Mouse (Mus musculus) lung, embryonic 15.5 days (tissue): ENCODE data around the gene Nin. TPM values are rescaled to one million over a fixed set of nuclear protein-coding genes. Genes with fewer than 3 reads are reported as not detected.

Experiments
- ATAC-seq: fragments of 200-750 bp; cut with Nextera tagmentation; 2 replicates; pipeline ENCODE4 v1.8.0; 2017; ENCODE audit warnings: moderate number of reproducible peaks, borderline replicate concordance; ENCODE audit not compliant: low FRiP score, low TSS enrichment; ENCODE audit errors: extremely low read depth
- H3K27ac ChIP-seq: fragments of 300-500 bp; sonication (generic); 2 replicates; pipeline ENCODE4 v1.5.1; 2015; ENCODE audit warnings: moderate library complexity, mild to moderate bottlenecking, inconsistent platforms
- H3K27me3 ChIP-seq: fragments of 300-500 bp; sonication (generic); 2 replicates; pipeline ENCODE4 v1.6.1; 2015; ENCODE audit warnings: inconsistent platforms
- H3K36me3 ChIP-seq: fragments of 300-500 bp; sonication (generic); 2 replicates; pipeline ENCODE4 v1.6.1; 2015; ENCODE audit warnings: inconsistent platforms
- H3K4me1 ChIP-seq: fragments of 300-500 bp; sonication (generic); 2 replicates; pipeline ENCODE4 v1.6.1; 2015; ENCODE audit warnings: inconsistent platforms
- H3K4me2 ChIP-seq: fragments of 300-500 bp; sonication (generic); 2 replicates; pipeline ENCODE4 v1.6.1; 2015; ENCODE audit warnings: inconsistent platforms, mild to moderate bottlenecking, moderate library complexity
- H3K4me3 ChIP-seq: fragments of 300-500 bp; sonication (generic); 2 replicates; pipeline ENCODE4 v1.5.1; 2015; ENCODE audit warnings: mild to moderate bottlenecking, inconsistent platforms
- H3K9ac ChIP-seq: fragments of 300-500 bp; sonication (generic); 2 replicates; pipeline ENCODE4 v1.6.1; 2015; ENCODE audit warnings: inconsistent platforms
- H3K9me3 ChIP-seq: fragments of 300-500 bp; sonication (generic); 2 replicates; pipeline ENCODE4 v1.6.1; 2016; ENCODE audit warnings: inconsistent platforms
- WGBS: fragments of 180-500 bp; shearing (Covaris S2); methylation state at CpG from one replicate; pipeline ENCODE4 v1.1.7; 2015; 5-methylcytosine and 5-hydroxymethylcytosine counted together
- polyA plus RNA-seq: library from polyadenylated mRNA; unstranded; fragments of >200 nt; fragmentation: Nextera tagmentation; extraction: Ambion mirVana; gene quantifications from 2 replicates; pipeline ENCODE4 v1.2.1, GENCODE M21; 2015

Nin gene
- polyA plus RNA-seq, 1 experiment from 2014 or later = 14.6 TPM

- WGBS = 79% methylated on average over 10 of the region's 10 CpGs
- no peaks in the 10 kb centered on the region for H3K27me3 ChIP-seq
- no peaks in the 10 kb centered on the region for H3K9me3 ChIP-seq
- no peak for ATAC-seq
- no peaks in the 10 kb centered on the region for H3K36me3 ChIP-seq
- no peaks in the 10 kb centered on the region for H3K4me1 ChIP-seq
- no peak overlapping the region for H3K4me3 ChIP-seq
- H3K4me2 ChIP-seq = no peak overlapping the region
- H3K9ac ChIP-seq = no peak overlapping the region
- H3K27ac ChIP-seq = no peak overlapping the region
These were observed 5.3 kb upstream of the Nin start for GRCm38 (mm10) chr12:70118721-70119345.

DNA sequence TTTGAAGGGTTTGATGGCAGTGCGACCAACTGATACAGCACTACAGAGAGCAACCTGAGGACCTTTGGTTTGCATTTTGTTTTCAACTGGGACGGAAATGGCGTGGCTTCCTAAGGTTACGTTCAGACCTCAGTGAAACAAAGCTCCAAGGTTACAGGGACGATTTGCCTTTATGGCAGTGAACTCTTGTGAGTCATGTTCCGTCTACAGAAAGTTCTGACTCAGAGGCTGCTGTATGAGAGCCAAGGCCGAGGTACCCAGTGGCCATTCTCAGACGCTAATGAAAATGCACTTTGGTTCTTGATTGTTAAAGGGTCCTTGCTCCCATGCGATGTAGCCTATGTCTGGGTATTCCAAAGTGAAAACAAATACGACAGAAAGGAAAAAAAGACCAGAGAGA is 3.6 kb upstream of the Nin start:
- ATAC-seq = no peak
- H3K36me3 ChIP-seq = no peaks in the 10 kb centered on the region
- H3K9ac ChIP-seq = no peak overlapping the region
- no peak overlapping the region for H3K27ac ChIP-seq
- H3K4me3 ChIP-seq = no peak overlapping the region
- H3K4me1 ChIP-seq = peaks cover 3% of the 10 kb centered on the region; the same call in 1 of the 2 replicates
- no peaks in the 10 kb centered on the region for H3K9me3 ChIP-seq
- no peaks in the 10 kb centered on the region for H3K27me3 ChIP-seq
- WGBS = 79% methylated on average over 10 of the region's 10 CpGs
- H3K4me2 ChIP-seq = no peak overlapping the region

- peak overlapping the region; percentile 72 for H3K4me3 ChIP-seq
- no peaks in the 10 kb centered on the region for H3K9me3 ChIP-seq
- 4% methylated on average over 15 of the region's 16 CpGs for WGBS
- no peak for ATAC-seq
- no peaks in the 10 kb centered on the region for H3K36me3 ChIP-seq
- H3K27ac ChIP-seq = peak overlapping the region; percentile 92
- H3K4me2 ChIP-seq = peak overlapping the region; percentile 95
- peak overlapping the region; percentile 84 for H3K9ac ChIP-seq
- peaks cover 26% of the 10 kb centered on the region for H3K4me1 ChIP-seq
- H3K27me3 ChIP-seq = no peaks in the 10 kb centered on the region
These were observed 1.5 kb downstream of the Nin start for GRCm38 (mm10) chr12:70112090-70112383.

- no peaks in the 10 kb centered on the region for H3K27me3 ChIP-seq
- ATAC-seq = peak; percentile 92
These were observed 2.0 kb downstream of the Nin start for GRCm38 (mm10) chr12:70111367-70112089.

GRCm38 (mm10) chr12:70111117-70111366 is 2.5 kb downstream of the Nin start:
- H3K9ac ChIP-seq = peak overlapping the region; percentile 84
- peaks cover 32% of the 10 kb centered on the region for H3K4me1 ChIP-seq
- no peaks in the 10 kb centered on the region for H3K9me3 ChIP-seq
- no peak; the same call in 1 of the 2 replicates for ATAC-seq
- H3K36me3 ChIP-seq = no peaks in the 10 kb centered on the region
- H3K4me3 ChIP-seq = peak overlapping the region; percentile 72
- peak overlapping the region; percentile 95 for H3K4me2 ChIP-seq
- no peaks in the 10 kb centered on the region for H3K27me3 ChIP-seq
- 0% methylated on average over 14 of the region's 16 CpGs for WGBS
- H3K27ac ChIP-seq = peak overlapping the region; percentile 92

More at GRCm38 (mm10) chr12:70111367-70112089, 2.0 kb downstream of the Nin start:
- Histone ChIP-seq H3K36me3 (no peaks in the 10 kb centered on the region), H3K27ac (peak overlapping the region; percentile 92), H3K9me3 (no peaks in the 10 kb centered on the region), H3K4me3 (peak overlapping the region; percentile 72), H3K9ac (peak overlapping the region; percentile 84), H3K4me1 (peaks cover 29% of the 10 kb centered on the region), H3K4me2 (peak overlapping the region; percentile 95)
- under 1% methylated on average over 88 of the region's 101 CpGs for WGBS

DNA sequence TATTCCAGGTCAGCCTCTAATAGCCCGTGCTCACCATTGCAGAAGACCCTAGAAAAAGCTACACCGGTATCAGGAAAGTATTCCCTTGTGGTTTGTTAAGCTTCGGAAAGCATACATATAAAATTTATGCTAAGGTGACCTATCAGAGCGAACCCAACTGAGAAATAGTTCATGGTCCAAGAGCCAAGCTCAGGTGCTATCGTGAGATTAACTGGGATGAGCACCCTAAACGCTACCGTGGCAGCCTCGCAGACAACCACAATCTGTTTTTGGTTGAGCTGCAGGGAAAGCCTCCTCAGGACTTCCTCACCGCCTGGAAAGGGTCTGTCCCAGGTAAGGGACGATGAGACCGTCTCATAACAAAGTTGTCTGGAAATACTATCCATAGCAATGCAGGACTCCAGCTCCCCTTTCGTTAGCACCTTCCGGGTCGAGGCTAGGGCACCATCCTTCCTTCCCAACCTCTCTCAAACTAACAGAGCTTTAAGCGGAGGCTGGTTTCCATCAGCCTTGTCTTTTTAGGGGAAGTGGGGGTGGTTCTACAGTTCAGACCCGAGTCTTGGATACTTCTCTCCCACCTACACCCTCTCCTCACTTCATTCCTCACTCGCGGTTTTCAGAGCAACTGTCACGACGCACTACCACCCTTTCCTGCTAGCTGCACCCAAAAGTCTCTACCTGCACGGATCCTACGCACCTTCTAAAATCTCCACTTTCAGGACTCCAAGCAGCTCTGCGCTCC is 3.0 kb downstream of the Nin start:
- H3K4me2 ChIP-seq = peak overlapping the region; percentile 95
- H3K9me3 ChIP-seq = no peaks in the 10 kb centered on the region
- H3K27ac ChIP-seq = peak overlapping the region; percentile 92
- no peaks in the 10 kb centered on the region for H3K36me3 ChIP-seq
- H3K4me1 ChIP-seq = peaks cover 34% of the 10 kb centered on the region
- H3K9ac ChIP-seq = peak overlapping the region; percentile 84
- H3K27me3 ChIP-seq = no peaks in the 10 kb centered on the region
- 10% methylated on average over 23 of the region's 23 CpGs for WGBS
- ATAC-seq = no peak
- H3K4me3 ChIP-seq = peak overlapping the region; percentile 72

GRCm38 (mm10) chr12:70109921-70110320 is 3.6 kb downstream of the Nin start:
- Histone ChIP-seq H3K27me3 (no peaks in the 10 kb centered on the region), H3K9ac (no peak overlapping the region; the same call in 1 of the 2 replicates), H3K36me3 (no peaks in the 10 kb centered on the region), H3K9me3 (no peaks in the 10 kb centered on the region), H3K4me3 (peak overlapping the region; percentile 72), H3K4me1 (peaks cover 34% of the 10 kb centered on the region), H3K4me2 (peak overlapping the region; percentile 95), H3K27ac (no peak overlapping the region)
- ATAC-seq = no peak
- WGBS = 36% methylated on average over 6 of the region's 6 CpGs

DNA sequence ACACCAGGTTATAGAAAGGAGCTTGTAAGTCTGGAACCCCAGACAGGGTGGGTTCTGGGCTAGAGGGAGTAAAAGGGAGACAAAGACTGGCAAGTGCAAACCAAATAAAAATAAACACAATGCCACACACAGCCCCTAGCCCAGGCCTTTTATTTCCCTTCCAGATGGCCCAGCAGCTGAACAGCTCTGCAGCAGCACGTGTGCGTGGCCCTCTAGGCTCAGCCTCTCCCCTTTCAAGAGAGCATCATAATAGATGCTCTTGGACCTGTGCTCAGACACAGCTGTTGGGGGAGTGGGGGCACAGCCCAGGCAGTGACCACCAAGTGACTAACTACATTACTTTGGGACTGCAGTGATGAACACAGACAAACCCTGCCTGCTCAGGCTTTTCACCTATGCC is 5.4 kb downstream of the Nin start:
- Histone ChIP-seq H3K4me3 (no peak overlapping the region), H3K36me3 (no peaks in the 10 kb centered on the region), H3K4me2 (no peak overlapping the region), H3K9ac (no peak overlapping the region), H3K9me3 (no peaks in the 10 kb centered on the region), H3K27ac (no peak overlapping the region), H3K4me1 (peaks cover 34% of the 10 kb centered on the region), H3K27me3 (no peaks in the 10 kb centered on the region)
- 58% methylated on average over 2 of the region's 2 CpGs for WGBS
- no peak for ATAC-seq

GRCm38 (mm10) chr12:70106508-70106907 is 7.0 kb downstream of the Nin start:
- H3K4me2 ChIP-seq = no peak overlapping the region
- H3K27ac ChIP-seq = no peak overlapping the region
- 61% methylated on average over 9 of the region's 9 CpGs for WGBS
- H3K9ac ChIP-seq = no peak overlapping the region
- no peaks in the 10 kb centered on the region for H3K27me3 ChIP-seq
- peaks cover 32% of the 10 kb centered on the region for H3K4me1 ChIP-seq
- no peaks in the 10 kb centered on the region for H3K9me3 ChIP-seq
- H3K4me3 ChIP-seq = no peak overlapping the region
- no peaks in the 10 kb centered on the region for H3K36me3 ChIP-seq
- ATAC-seq = no peak

DNA sequence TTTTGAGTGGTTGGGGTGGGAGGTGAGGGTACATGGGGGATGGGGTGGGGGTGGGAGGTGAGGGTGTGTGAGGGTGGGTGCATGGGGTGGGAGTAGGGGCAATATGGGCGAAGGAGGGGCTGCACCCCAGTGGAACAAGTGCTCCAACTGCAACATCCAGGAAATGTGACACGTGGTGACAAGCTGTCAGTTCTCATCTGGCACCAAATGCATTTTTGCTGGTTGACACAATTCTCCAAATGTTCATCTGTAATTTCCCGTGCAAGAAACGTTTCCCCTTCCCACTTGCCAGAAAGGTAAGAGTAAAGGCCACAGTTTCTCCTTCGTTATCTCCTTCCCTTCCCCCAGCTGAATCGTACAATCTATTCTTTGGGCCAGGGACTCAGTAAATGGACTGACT is 7.6 kb downstream of the Nin start:
- Histone ChIP-seq H3K4me1 (peaks cover 30% of the 10 kb centered on the region), H3K27ac (no peak overlapping the region), H3K4me2 (no peak overlapping the region), H3K27me3 (no peaks in the 10 kb centered on the region), H3K4me3 (no peak overlapping the region), H3K36me3 (no peaks in the 10 kb centered on the region), H3K9ac (no peak overlapping the region), H3K9me3 (no peaks in the 10 kb centered on the region)
- no peak for ATAC-seq
- WGBS = 54% methylated on average over 6 of the region's 6 CpGs

DNA sequence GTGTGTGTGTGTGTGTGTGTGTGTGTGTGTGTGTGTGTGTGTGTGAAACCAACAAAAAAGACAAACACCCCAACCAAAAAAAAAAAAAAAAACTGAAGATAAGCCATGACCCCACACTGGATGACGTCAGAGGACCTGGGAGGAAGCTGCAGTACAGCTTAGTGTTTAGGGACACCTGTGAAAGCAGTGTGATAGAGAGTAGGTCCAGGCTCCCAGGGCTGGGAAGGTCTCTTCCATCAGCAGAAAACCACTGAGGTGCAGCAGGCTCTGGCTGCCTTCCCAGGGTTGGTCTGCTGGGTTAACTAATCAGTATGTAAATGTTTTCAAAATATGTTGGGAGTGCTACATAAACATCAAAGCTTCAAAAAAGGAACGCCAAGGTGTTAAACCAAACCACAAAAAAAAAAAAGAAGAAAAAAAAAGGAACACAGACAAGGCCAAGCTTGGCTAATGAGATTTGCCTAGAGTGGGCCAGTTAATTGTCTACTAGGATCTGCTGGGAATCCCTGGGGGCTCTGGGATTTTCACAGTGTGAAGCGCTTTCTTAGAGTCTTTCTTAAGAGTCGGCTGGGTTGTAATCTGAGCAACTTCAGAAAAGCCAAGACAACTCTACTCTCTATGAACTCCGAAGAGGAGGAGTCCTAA is 8.6 kb downstream of the Nin start:
- Histone ChIP-seq H3K9ac (no peak overlapping the region), H3K4me1 (peaks cover 20% of the 10 kb centered on the region), H3K4me3 (no peak overlapping the region), H3K9me3 (no peaks in the 10 kb centered on the region), H3K4me2 (no peak overlapping the region), H3K27me3 (no peaks in the 10 kb centered on the region), H3K27ac (no peak overlapping the region), H3K36me3 (no peaks in the 10 kb centered on the region)
- ATAC-seq = no peak
- WGBS = 44% methylated on average over 5 of the region's 5 CpGs

DNA sequence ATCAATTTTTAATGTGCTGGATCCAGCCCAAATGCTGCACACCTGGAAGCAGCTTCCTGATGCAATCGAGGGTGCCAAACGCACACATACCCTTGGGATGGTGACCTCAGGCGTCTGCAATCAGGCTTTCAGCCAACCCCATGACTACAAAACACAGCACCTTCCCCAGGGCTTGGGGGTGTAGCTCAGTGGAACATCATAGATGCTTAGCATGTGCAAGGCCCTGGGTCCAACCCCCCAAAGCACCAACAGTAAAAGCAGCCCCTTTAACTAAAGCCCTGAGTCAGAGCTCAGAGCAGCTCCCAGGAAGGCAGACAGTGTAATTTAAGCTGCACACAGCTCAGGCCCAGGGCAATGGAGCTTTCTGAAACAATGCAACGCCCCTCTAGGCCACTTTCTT is 9.3 kb downstream of the Nin start:
- ATAC-seq = no peak
- no peak overlapping the region for H3K4me2 ChIP-seq
- H3K4me1 ChIP-seq = peaks cover 18% of the 10 kb centered on the region; the same call in 1 of the 2 replicates
- no peak overlapping the region for H3K4me3 ChIP-seq
- no peak overlapping the region for H3K27ac ChIP-seq
- WGBS = 59% methylated on average over 4 of the region's 4 CpGs
- H3K9ac ChIP-seq = no peak overlapping the region
- no peaks in the 10 kb centered on the region for H3K36me3 ChIP-seq
- no peaks in the 10 kb centered on the region for H3K27me3 ChIP-seq
- no peaks in the 10 kb centered on the region for H3K9me3 ChIP-seq
